Mouse (Mus musculus): Measurements from ENCODE around the gene Olfr832. TPM values are rescaled to one million over a fixed set of nuclear protein-coding genes. Genes with fewer than 3 reads are reported as not detected.

Gene Olfr832
- not detected for total RNA-seq (2023)

DNA sequence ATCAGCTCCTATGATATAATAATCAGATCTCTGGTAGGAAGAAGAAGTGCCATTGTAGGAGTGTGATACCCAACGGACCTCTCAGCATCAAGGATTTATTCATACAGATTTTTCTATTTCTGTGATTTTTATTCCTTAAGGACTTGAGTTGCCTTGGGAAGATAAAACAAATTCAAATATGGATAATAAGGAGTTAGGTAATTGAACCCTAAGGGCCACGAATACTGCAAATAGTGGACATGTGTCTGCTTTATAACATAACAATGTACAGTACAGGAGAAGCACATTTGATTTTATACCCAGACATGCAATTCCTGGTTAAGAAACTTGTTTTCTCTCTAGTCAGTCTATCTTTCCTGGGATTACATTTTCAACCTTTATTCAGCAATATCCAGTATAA, at the start of gene Olfr832:
Gene Olfr832, plus strand, starts transcription at position 301 of the 400 bp plus-strand sequence.

GRCm38 (mm10) chr9:18987690-18988089, 50.8 kb downstream of the Olfr832 start, which contains the start of gene Olfr834:
Gene Olfr834 (plus strand): TSS chr9:18987990.

Other genes starting within 250 kb of the Olfr832 start
- gene Olfr24, start 173.1 kb upstream of the Olfr832 start, total RNA-seq (2023) = not detected
- gene Olfr828, start 117.6 kb upstream of the Olfr832 start, total RNA-seq (2023) = not detected
- gene Olfr829, start 82.2 kb upstream of the Olfr832 start, total RNA-seq (2023) = not detected
- gene Olfr830, start 62.4 kb upstream of the Olfr832 start, total RNA-seq (2023) = not detected
- gene Olfr834, start 50.9 kb downstream of the Olfr832 start, total RNA-seq (2023) = not detected
- not detected for gene Olfr835, start 95.6 kb downstream of the Olfr832 start, total RNA-seq (2023)
- not detected for gene Olfr836, start 183.3 kb downstream of the Olfr832 start, total RNA-seq (2023)
- gene Olfr837, start 199.2 kb downstream of the Olfr832 start, total RNA-seq (2023) = not detected
- gene Olfr839-ps1, start 240.2 kb downstream of the Olfr832 start, total RNA-seq (2023) = 0.09 TPM